Mouse (Mus musculus): ENCODE measurements around the gene Crocc. TPM values are rescaled to one million over a fixed set of nuclear protein-coding genes. Genes with fewer than 3 reads are reported as not detected.

Crocc gene
- polyA plus RNA-seq, 1 experiment, result 39.4 TPM

- no peak for TF ChIP-seq CTCF (IDR thresholded peaks at IDR 0.05; ENCODE audit: borderline replicate concordance, insufficient read depth, low read depth, low read length)
- no peak for TF ChIP-seq POLR2A (IDR thresholded peaks at IDR 0.05; ENCODE audit: borderline replicate concordance, insufficient read depth, low read length)
- no peak overlapping the region for H3K4me3 ChIP-seq (replicated peaks; ENCODE audit: insufficient read depth, low read depth, low read length)
- no peaks in the 10 kb centered on the region for H3K27me3 ChIP-seq (ENCODE audit: control insufficient read depth, insufficient read depth, low read length)
- peaks cover 4% of the 10 kb centered on the region; the same call in 1 of the 2 replicates for H3K4me1 ChIP-seq (ENCODE audit: control insufficient read depth, insufficient read depth, low read length)
- no peak overlapping the region for H3K27ac ChIP-seq (ENCODE audit: insufficient read depth, low read length)
- DNase-seq, result no peak
- 13% methylated on average over 9 of the region's 9 CpGs for WGBS
These were observed 76.9 kb downstream of the Crocc start for GRCm38 (mm10) chr4:140983442-140983841.

- Histone ChIP-seq H3K27ac (ENCODE audit: insufficient read depth, low read length) (no peak overlapping the region), H3K27me3 (ENCODE audit: control insufficient read depth, insufficient read depth, low read length) (no peaks in the 10 kb centered on the region), H3K4me1 (ENCODE audit: control insufficient read depth, insufficient read depth, low read length) (peaks cover 3% of the 10 kb centered on the region; the same call in 1 of the 2 replicates), H3K4me3 (replicated peaks; ENCODE audit: insufficient read depth, low read depth, low read length) (no peak overlapping the region)
- TF ChIP-seq POLR2A (IDR thresholded peaks at IDR 0.05; ENCODE audit: borderline replicate concordance, insufficient read depth, low read length) (no peak), CTCF (IDR thresholded peaks at IDR 0.05; ENCODE audit: borderline replicate concordance, insufficient read depth, low read depth, low read length) (no peak)
- no peak for DNase-seq
- 52% methylated on average over 4 of the region's 4 CpGs for WGBS
These were observed 77.5 kb downstream of the Crocc start for GRCm38 (mm10) chr4:140982808-140983207.

- Histone ChIP-seq H3K4me3 (replicated peaks; ENCODE audit: insufficient read depth, low read depth, low read length) (no peak overlapping the region), H3K27me3 (ENCODE audit: control insufficient read depth, insufficient read depth, low read length) (no peaks in the 10 kb centered on the region), H3K27ac (ENCODE audit: insufficient read depth, low read length) (no peak overlapping the region), H3K4me1 (ENCODE audit: control insufficient read depth, insufficient read depth, low read length) (peaks cover 3% of the 10 kb centered on the region; the same call in 1 of the 2 replicates)
- WGBS, result 94% methylated on average over 2 of the region's 2 CpGs
- no peak for TF ChIP-seq POLR2A (IDR thresholded peaks at IDR 0.05; ENCODE audit: borderline replicate concordance, insufficient read depth, low read length)
- peak; percentile 31; the same call in 1 of the 2 replicates for TF ChIP-seq CTCF (IDR thresholded peaks at IDR 0.05; ENCODE audit: borderline replicate concordance, insufficient read depth, low read depth, low read length)
- DNase-seq, result no peak
These were observed 78.7 kb downstream of the Crocc start for GRCm38 (mm10) chr4:140981605-140982004.

- Histone ChIP-seq H3K4me3 (replicated peaks; ENCODE audit: insufficient read depth, low read depth, low read length) (no peak overlapping the region), H3K4me1 (ENCODE audit: control insufficient read depth, insufficient read depth, low read length) (no peaks in the 10 kb centered on the region), H3K27me3 (ENCODE audit: control insufficient read depth, insufficient read depth, low read length) (no peaks in the 10 kb centered on the region), H3K27ac (ENCODE audit: insufficient read depth, low read length) (no peak overlapping the region)
- TF ChIP-seq CTCF (IDR thresholded peaks at IDR 0.05; ENCODE audit: borderline replicate concordance, insufficient read depth, low read depth, low read length) (no peak), POLR2A (IDR thresholded peaks at IDR 0.05; ENCODE audit: borderline replicate concordance, insufficient read depth, low read length) (no peak)
- no peak for DNase-seq
- WGBS, result 93% methylated on average over 14 of the region's 14 CpGs
These were observed 82.3 kb downstream of the Crocc start for GRCm38 (mm10) chr4:140977886-140978692.

- WGBS, result 84% methylated on average over 10 of the region's 10 CpGs
- H3K27ac ChIP-seq (ENCODE audit: insufficient read depth, low read length), result no peak overlapping the region
- DNase-seq, result no peak
- TF ChIP-seq CTCF (IDR thresholded peaks at IDR 0.05; ENCODE audit: borderline replicate concordance, insufficient read depth, low read depth, low read length) (no peak), POLR2A (IDR thresholded peaks at IDR 0.05; ENCODE audit: borderline replicate concordance, insufficient read depth, low read length) (no peak)
- no peak overlapping the region for H3K4me3 ChIP-seq (replicated peaks; ENCODE audit: insufficient read depth, low read depth, low read length)
- H3K4me1 ChIP-seq (ENCODE audit: control insufficient read depth, insufficient read depth, low read length), result no peaks in the 10 kb centered on the region
- no peaks in the 10 kb centered on the region for H3K27me3 ChIP-seq (ENCODE audit: control insufficient read depth, insufficient read depth, low read length)
These were observed 83.1 kb downstream of the Crocc start for GRCm38 (mm10) chr4:140977278-140977677.

GRCm38 (mm10) chr4:140975356-140975755, 85.0 kb downstream of the Crocc start:
- WGBS, result 91% methylated on average over 7 of the region's 7 CpGs
- TF ChIP-seq CTCF (IDR thresholded peaks at IDR 0.05; ENCODE audit: borderline replicate concordance, insufficient read depth, low read depth, low read length) (no peak), POLR2A (IDR thresholded peaks at IDR 0.05; ENCODE audit: borderline replicate concordance, insufficient read depth, low read length) (no peak)
- no peak for DNase-seq
- Histone ChIP-seq H3K4me3 (replicated peaks; ENCODE audit: insufficient read depth, low read depth, low read length) (no peak overlapping the region), H3K4me1 (ENCODE audit: control insufficient read depth, insufficient read depth, low read length) (no peaks in the 10 kb centered on the region), H3K27me3 (ENCODE audit: control insufficient read depth, insufficient read depth, low read length) (no peaks in the 10 kb centered on the region), H3K27ac (ENCODE audit: insufficient read depth, low read length) (no peak overlapping the region)

GRCm38 (mm10) chr4:140974408-140974807, 85.9 kb downstream of the Crocc start:
- Histone ChIP-seq H3K27me3 (ENCODE audit: control insufficient read depth, insufficient read depth, low read length) (no peaks in the 10 kb centered on the region), H3K4me3 (replicated peaks; ENCODE audit: insufficient read depth, low read depth, low read length) (no peak overlapping the region), H3K4me1 (ENCODE audit: control insufficient read depth, insufficient read depth, low read length) (no peaks in the 10 kb centered on the region), H3K27ac (ENCODE audit: insufficient read depth, low read length) (no peak overlapping the region)
- no peak for DNase-seq
- 90% methylated on average over 6 of the region's 6 CpGs for WGBS
- TF ChIP-seq POLR2A (IDR thresholded peaks at IDR 0.05; ENCODE audit: borderline replicate concordance, insufficient read depth, low read length) (no peak), CTCF (IDR thresholded peaks at IDR 0.05; ENCODE audit: borderline replicate concordance, insufficient read depth, low read depth, low read length) (no peak)

- no peak overlapping the region for H3K4me3 ChIP-seq (replicated peaks; ENCODE audit: insufficient read depth, low read depth, low read length)
- no peak for TF ChIP-seq CTCF (IDR thresholded peaks at IDR 0.05; ENCODE audit: borderline replicate concordance, insufficient read depth, low read depth, low read length)
- no peak for TF ChIP-seq POLR2A (IDR thresholded peaks at IDR 0.05; ENCODE audit: borderline replicate concordance, insufficient read depth, low read length)
- 62% methylated on average over 13 of the region's 13 CpGs for WGBS
- no peak overlapping the region for H3K27ac ChIP-seq (ENCODE audit: insufficient read depth, low read length)
- H3K4me1 ChIP-seq (ENCODE audit: control insufficient read depth, insufficient read depth, low read length), result no peaks in the 10 kb centered on the region
- DNase-seq, result no peak
- no peaks in the 10 kb centered on the region for H3K27me3 ChIP-seq (ENCODE audit: control insufficient read depth, insufficient read depth, low read length)
These were observed 88.7 kb downstream of the Crocc start for GRCm38 (mm10) chr4:140971691-140972090.

Measured in cerebellum, adult 2 months (tissue).